Mouse (Mus musculus): Measurements from ENCODE around the gene Mybphl.
A peak's percentile ranks its signal among the peaks of the same experiment; 100 is the strongest.

Mybphl gene

DNA sequence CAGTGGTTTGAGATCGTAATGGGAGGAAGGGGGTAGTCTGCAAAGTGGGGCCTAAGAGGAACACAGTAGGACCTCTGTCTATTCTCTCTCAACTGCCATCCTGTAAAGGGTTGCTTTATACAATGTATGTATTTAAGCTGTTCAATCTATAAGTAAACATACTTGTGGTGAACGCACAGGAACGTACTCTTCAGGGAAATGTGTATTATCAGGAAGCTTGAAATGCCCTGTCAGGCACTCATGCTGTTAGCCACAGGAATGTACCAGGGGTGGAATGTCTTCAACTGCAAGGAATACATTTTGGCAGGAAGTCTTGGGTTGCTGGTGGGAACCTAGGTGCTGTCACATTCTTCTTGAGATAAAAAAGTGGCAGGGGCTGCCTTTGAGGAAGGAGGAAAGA is 8.0 kb downstream of the Mybphl start:
- DNase-seq: no peak

DNA sequence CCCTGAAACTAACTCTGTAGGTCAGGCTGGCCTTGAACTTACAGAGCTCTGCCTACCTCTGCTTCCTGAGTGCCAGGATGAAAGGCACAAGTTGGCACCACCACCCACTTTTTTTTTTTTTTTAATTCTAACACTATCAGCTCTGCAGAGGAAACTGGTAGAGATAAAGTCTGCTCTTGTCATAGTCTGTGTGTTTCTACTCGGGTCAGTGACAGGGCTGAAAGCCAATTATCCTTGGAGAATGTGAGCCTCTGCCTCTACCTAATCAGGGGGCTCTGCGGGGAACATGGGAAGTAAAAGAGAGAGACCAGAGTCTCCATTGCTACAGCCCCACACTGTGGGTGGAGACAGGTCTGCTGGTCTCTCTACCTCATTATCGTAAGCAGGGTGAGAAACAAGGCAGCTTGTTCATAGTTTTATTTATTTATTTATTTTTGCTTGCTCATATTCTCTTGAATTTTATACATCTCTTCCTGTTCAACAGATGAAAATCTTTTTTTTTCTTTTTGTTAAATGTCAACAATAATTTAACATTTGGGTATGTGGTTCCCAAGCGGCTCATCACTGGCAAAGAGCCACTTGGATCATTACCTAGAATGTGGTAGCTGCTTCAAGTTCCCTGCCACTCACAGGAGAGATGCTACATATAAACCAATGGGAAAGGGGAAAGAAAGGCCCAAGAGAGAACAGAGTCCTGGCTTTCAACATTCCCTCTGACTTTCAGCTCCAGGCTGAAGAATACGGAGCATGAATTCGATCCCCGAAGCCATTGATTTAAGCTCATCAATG is 14.4 kb downstream of the Mybphl start:
- DNase-seq: no peak

DNA sequence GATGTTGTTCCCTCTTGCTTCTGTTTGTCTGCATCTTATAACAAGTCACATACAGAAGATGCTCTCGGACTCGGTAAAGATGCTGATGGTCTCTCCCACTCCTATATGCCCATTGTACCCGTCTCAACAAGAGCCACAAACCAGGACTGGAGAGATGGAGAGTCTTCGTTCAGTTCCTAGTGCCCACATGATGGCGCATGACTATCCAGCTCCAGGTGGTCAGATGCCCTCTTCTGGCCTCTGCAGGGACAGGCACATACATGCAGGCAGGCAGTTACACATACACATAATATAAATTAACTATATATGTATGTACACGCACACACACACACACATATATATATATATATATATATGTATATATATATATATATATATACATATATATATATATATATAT is 16.0 kb downstream of the Mybphl start:
- DNase-seq: no peak

- DNase-seq: no peak
Observed at GRCm38 (mm10) chr3:108381945-108382875, 17.5 kb downstream of the Mybphl start.

DNA sequence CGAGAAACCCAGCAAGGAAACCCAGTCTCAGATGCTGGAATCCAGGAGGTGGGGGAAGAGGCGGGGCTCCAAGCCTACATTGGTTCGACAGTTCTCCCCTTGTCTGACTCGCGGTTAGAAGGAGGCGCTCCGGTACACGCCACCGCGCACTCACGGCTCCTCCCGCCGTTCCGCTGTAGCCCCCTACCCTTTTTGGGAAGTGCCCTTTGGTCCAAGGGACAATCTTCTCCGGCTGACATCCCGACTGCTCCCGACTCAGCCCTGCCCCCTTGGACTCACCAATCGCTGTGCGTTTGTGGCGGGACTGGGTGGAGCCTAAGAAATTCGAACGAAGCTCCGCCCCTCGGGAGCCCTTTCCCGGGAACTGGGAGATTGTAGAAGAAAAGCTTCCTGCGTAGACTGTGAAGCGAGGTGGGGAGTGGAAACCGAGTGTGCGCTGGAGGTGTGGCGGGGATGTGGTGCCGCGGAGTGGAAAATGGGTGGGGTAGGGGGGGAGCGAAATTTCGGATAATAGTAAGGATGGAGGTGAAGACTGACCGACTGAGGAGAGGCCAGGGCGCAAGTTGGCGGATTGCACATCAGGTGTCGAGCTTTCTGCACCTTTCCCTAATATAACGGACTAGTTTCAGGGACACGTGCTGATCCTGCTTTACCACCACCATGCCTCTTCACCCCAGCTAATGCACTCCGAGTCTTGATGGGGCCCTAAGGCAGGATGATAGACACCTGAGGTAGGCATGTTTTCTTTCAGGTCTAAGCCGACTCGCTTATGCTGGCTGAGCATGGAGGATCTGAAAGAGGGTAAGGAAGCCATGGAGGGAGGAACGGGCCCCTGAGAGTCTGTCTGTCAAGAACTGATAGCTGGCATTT is 19.0 kb downstream of the Mybphl start, which contains the start of gene Psrc1:
Gene Psrc1 (plus strand): TSS at position 355 of the 870 bp plus-strand sequence.
- DNase-seq: peak; percentile 89

GRCm38 (mm10) chr3:108384425-108384824 is 19.7 kb downstream of the Mybphl start:
- DNase-seq: no peak

GRCm38 (mm10) chr3:108386186-108386585 is 21.5 kb downstream of the Mybphl start:
- peak; percentile 81 for DNase-seq

- peak; percentile 94 for DNase-seq
Observed at GRCm38 (mm10) chr3:108389111-108389545, 24.4 kb downstream of the Mybphl start.

DNA sequence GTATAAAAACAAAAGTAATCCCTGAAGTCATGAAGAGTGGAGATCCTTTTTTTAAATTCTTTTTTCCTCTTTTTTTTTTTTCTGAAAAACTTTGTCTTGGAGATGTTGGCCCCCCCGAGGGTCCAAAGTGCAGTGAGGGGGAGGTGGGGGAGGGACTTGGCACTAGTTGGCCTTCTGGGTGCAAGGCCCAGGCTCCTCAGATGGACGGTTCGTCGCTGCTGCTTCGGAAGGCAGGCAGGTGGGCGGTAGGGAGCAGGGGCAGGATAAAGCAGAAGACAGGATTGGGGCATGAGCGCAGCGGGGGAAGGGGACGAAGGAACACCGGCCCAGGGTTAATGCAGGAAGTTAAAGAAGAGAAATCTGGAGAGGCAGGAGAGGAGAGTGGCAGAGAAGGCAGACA is 27.6 kb downstream of the Mybphl start:
- DNase-seq: no peak

DNA sequence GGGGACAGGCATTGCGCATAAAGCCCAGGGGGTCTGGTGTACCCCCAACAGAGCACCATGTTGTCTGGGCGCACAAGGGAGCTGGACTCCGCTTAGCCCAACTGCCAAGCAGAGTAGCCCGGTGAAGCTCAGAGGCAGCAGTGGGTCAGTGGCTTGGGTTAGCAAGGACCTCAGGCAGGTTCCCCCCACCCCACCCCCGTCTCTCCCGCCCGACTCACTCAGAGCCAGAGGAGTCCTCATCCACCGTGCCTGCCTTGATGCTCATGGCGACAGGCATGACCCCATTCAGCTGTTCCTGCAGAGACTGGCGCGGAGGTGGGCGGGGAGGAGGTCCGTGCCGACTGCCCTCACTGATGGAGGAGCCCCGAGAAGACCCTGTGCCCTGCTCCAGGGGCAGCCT is 28.1 kb downstream of the Mybphl start:
- DNase-seq: no peak

DNA sequence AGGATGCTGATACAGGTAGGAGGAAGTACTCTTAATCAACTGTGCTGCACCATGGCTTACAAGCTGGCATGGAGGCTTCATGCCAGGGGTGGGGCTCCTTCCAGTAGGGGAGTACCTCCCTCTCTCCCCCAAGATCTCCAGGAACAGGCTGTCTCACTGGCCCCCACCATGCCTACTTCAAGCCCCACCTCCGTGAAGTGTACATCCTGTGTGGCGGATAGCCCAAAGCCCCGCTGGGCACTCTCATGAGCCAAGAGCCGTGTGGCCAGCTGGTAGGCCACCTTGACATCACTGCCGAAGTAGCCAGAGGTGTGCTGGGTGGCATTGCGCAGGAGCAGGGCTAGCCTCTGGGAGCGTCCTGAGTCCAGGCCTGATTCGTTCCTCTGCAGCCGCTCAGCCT is 33.6 kb downstream of the Mybphl start:
- no peak for DNase-seq

- no peak for DNase-seq
Observed at GRCm38 (mm10) chr3:108400442-108400841, 35.7 kb downstream of the Mybphl start.

DNA sequence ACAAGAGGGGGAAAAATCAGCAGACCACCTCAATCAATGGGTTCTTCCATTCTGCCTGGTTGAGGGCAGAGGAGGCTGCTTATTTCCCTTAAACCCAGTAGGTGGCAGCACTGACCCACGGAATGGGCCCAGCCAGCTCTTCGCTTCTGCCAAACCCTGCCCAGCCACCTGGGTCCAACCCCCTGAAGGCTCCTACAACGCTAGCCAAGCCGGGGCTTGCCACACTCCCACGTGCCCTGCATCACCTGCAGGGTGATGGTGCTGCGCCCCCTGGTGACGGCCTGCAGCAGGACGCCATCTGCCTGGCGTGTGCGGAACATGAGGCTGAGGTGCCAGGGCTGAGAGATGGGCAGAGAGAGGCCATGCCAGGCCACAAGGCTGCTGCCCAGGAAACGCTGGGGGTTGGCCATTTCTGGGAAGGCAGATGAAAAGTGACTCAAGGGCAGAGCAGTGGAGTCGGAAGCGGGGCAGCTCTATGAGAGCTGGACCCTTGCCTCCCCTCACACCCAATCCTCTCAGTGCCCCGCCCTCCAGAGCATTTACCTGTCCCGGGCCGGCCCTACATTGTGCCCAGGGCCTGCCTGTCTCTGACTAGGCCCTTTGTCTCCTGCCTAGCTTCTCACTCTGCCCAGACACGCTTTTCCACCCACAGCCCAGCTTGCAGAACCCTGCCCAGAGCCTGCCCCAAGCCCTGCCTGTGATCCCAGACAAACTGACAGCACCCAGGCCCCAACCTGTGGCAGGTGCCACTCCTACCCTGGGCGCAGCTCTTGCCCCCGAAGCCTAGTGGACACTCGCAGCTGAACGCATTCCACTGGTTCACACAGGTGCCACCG is 37.2 kb downstream of the Mybphl start:
- DNase-seq: peak; percentile 78

DNA sequence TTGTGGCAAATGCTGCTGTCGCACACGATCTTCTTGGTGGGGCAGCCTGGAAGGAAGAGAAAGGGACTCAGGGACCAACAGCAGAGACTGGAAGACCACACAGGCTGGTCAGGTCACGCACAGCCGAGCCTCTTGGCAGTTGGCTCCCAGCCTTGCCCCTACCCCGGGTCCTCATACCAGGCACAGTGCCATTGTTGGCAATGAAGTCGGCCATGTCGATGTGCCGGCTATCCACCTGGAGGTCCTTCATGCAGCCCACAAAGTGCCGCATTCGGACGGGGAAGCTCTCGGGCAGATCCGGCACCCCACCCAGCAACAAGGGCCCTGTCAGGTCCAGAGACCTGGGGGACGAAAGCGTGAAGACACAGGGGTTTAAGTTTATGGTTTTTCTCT is 37.8 kb downstream of the Mybphl start:
- no peak for DNase-seq

DNA sequence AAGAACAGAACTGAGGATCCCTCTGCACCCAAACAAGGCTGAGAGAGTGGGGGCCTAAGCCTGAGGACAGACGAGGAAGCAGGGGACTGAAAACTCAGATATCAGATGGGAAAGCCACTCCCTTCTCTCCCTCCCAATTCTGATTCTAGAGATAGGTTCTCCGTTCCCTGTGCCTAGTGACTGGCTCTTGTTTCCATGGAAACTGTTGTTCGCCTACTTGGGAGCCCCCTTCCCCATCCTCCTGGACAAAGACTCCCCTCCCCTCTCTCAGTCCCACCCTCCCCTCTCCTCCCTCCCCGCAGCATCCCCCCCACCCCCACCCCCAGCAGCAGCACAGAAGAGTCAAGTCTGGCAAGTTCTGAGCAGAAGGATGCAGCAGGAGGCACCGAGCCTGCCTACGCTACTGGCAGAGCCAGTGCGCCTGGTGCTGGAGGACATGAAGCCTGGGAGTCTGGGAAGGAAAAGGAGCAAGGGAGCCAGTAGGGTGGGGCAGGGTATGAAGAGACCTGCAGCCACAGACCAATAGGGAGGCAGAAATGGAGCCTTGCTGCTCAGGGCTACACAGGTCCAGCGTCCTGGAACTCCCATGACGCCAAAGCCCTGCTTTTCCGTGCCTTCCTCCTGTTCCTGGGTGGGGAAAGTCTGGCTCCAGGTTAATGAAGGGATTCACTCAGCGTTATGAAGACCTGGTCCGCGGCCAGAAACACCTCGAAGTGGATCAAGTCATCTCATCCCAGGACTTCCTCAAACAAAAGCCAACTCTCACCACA is 41.0 kb downstream of the Mybphl start:
- peak; percentile 79 for DNase-seq

DNA sequence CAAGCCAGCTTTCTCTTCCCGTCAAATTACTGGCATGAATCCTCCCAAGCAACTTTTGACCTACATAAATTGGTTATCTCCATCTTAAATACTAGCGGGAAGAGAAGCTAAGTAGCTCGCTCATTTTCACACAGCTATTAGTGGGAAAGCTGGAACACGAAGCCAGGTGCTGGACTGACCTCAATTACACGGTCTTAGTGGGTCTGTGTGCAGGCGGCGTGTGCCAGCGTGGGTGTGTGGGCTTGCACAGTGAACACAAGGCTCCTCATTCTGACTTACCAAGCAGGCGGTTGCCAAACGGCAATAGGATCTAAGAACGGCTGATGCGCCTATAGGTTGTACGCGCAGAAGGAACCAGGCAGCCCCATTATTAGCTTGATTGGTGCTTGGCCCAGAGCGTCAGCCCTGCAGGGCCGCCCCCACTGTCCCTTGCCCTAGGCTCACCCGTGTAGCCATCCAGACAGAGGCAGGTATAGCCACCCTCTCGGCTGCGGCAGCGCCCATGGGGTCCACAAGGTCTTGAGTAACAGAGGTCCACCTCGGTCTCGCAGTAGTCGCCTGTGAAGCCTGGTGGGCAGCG is 41.7 kb downstream of the Mybphl start:
- DNase-seq: peak; percentile 61

- DNase-seq: no peak
Observed at GRCm38 (mm10) chr3:108408517-108409008, 43.9 kb downstream of the Mybphl start.

DNA sequence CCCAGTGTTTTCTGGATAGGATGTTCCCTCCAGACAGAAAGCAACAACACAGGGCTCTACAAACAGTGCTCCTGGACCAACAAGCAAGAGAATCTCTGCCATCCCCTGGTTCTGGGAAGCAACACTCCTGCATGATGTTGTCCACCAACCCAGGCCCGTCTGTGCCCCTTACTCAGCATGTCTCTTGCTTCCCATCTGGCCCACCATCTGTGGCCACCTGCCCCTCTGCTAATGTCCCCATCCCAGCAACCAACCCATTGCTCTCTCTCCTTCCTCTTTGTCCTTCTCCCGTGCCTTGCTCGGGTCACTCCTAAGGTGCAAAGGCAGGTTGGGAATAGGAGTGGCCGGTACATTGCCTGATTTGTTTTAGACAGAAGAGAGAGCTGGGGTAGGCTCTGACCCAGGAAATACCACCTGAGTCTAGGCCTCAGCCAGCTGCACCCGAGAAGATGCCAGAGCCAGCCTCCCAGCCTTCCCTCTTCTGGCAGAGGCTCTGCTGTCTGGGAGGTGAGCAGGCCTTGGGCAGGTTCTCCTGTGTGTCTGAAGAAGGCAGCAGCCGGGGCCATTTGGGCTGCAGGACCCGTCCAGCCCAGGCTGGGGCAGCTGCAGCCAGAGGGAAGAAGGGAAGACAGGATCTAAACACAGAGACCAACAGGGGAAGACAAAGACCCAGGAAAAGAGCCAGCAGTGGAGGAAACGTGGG is 45.1 kb downstream of the Mybphl start:
- no peak for DNase-seq

GRCm38 (mm10) chr3:108410359-108410714 is 45.6 kb downstream of the Mybphl start:
- DNase-seq: no peak

All from right cerebral cortex, postnatal 25 days (tissue).